Mouse (Mus musculus): ENCODE data around the gene Cux2.

DNA sequence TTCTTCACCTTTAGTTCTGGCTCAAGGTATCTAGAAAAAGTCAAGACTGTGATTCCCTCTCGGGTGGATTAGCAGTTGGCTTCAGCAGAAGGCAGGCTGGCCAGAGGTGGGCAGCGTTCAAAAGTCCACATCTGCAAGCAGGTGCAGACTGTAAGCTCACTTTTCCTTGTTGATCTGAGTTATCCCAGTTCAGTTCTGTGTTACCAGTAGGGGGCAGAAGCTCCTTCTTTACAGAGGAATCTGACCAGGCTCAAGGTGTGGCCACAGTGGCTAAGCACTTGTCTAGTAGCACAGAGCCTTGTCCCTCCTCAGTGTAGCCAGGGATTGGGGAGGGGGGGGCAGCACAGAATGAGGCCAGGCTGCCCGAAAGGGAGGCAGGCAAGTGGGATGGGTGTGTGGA lies 234.8 kb downstream of the Cux2 start:
- peak; percentile 70 for TF ChIP-seq CTCF (conservative IDR thresholded peaks at IDR 0.05; ENCODE audit: insufficient read depth, insufficient read length, low read depth, low read length)
- TF ChIP-seq POLR2A (IDR thresholded peaks at IDR 0.05; ENCODE audit: low read depth, low read length), result no peak
